Mouse (Mus musculus): ENCODE measurements around the gene Map2k4. TPM values are rescaled to one million over a fixed set of nuclear protein-coding genes. Genes with fewer than 3 reads are reported as not detected.
A peak's percentile ranks its signal among the peaks of the same experiment; 100 is the strongest.

The Map2k4 gene
- polyA plus RNA-seq, 1 experiment from 2014 or later = 85.2 TPM

DNA sequence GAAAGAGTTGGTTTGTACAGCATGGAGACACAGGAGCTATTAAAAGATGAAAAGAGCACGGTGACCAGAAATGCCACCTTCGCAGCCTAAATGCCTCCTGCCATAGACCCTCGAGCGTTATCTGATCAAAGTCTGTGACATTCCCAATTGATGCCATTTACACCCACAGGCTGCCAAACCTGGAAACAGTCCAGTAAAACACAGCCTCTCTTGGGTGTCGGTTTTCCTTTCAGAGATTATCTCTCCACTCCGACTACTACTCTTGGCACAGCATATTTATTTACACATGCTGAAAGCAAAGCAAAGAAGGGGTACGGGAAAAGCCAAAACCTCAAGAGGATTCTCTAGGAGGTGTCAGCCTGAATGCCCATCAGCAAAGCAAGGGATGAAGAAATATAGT lies 136.7 kb downstream of the Map2k4 start:
- H3K4me2 ChIP-seq (ENCODE audit: low read length) = no peak overlapping the region
- 65% methylated on average over 7 of the region's 7 CpGs for WGBS
- no peaks in the 10 kb centered on the region for H3K9me3 ChIP-seq (replicated peaks; ENCODE audit: control insufficient read depth, low read length)
- ATAC-seq (no peak), DNase-seq (ENCODE audit: low spot score) (peak; percentile 30)
- no peak overlapping the region for H3K9ac ChIP-seq (ENCODE audit: low read length)
- no peaks in the 10 kb centered on the region for H3K36me3 ChIP-seq (ENCODE audit: control insufficient read depth, insufficient read depth, low read length)
- no peaks in the 10 kb centered on the region for H3K27me3 ChIP-seq (replicated peaks; ENCODE audit: control insufficient read depth, insufficient read depth, low read length)
- H3K4me3 ChIP-seq (ENCODE audit: low read depth, low read length) = no peak overlapping the region
- no peak overlapping the region for H3K27ac ChIP-seq (ENCODE audit: low read depth, low read length)
- H3K4me1 ChIP-seq (ENCODE audit: control insufficient read depth, insufficient read depth, low read length) = no peaks in the 10 kb centered on the region

DNA sequence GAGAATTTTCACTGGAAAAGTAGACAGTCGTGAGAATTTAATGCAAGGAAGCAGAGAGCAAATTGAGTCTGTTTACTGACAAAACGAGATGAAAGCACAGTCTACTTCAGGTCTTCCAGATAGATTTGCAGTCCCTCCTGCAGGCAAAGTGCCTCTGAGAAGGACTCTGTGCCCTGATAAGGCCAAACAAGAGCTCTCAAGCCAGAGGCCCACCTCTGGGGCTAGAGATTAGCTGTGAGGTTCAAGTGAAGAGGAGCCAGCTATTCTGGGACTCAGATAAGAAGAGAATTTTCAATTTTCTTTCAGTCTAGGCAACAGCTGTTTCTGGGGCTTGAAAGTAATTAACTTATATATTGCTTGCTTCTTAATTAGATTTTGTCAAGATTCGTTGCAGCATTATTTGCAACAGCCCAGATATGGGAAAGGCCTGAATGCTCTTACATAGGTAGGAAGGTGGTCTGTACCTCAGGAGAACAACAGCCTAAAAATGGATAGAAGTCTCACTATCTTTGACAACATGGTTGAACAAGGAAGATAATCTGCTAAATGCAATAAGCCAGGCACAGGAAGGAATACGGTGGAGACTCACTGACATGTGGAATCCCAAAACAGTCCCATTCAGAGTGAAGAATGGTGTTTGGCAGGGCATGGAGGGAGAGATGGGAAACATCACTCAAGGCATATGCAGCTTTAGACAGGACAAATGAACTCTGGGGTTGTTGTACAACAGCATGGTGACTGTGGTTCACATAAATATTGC lies 138.0 kb downstream of the Map2k4 start:
- no peaks in the 10 kb centered on the region for H3K9me3 ChIP-seq (replicated peaks; ENCODE audit: control insufficient read depth, low read length)
- H3K4me2 ChIP-seq (ENCODE audit: low read length) = no peak overlapping the region
- ATAC-seq (no peak), DNase-seq (ENCODE audit: low spot score) (no peak)
- no peaks in the 10 kb centered on the region for H3K36me3 ChIP-seq (ENCODE audit: control insufficient read depth, insufficient read depth, low read length)
- no peak overlapping the region for H3K4me3 ChIP-seq (ENCODE audit: low read depth, low read length)
- 80% methylated on average over 4 of the region's 4 CpGs for WGBS
- H3K4me1 ChIP-seq (ENCODE audit: control insufficient read depth, insufficient read depth, low read length) = no peaks in the 10 kb centered on the region
- no peak overlapping the region for H3K27ac ChIP-seq (ENCODE audit: low read depth, low read length)
- no peaks in the 10 kb centered on the region for H3K27me3 ChIP-seq (replicated peaks; ENCODE audit: control insufficient read depth, insufficient read depth, low read length)
- no peak overlapping the region for H3K9ac ChIP-seq (ENCODE audit: low read length)

DNA sequence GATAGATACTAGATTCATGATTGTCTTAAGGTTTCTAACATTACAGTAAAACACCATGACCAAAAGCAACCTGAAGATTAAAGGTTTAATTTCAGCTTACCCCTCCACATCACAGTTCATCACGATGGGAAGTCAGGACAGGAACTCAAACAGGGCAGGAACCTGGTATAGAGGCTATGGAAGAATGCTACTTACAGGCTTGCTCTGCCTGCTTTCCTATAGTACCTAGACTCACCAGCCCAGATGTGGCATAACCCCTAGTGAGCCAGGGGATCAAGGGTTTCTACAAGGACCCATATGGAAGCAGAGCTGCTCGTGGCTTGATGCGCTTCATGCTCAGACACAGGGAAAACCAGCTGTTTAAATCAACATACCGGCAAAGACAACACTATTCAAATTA lies 138.6 kb downstream of the Map2k4 start:
- Histone ChIP-seq H3K36me3 (ENCODE audit: control insufficient read depth, insufficient read depth, low read length) (no peaks in the 10 kb centered on the region), H3K9me3 (replicated peaks; ENCODE audit: control insufficient read depth, low read length) (no peaks in the 10 kb centered on the region), H3K4me1 (ENCODE audit: control insufficient read depth, insufficient read depth, low read length) (no peaks in the 10 kb centered on the region), H3K4me3 (ENCODE audit: low read depth, low read length) (no peak overlapping the region), H3K27ac (ENCODE audit: low read depth, low read length) (no peak overlapping the region), H3K4me2 (ENCODE audit: low read length) (no peak overlapping the region), H3K9ac (ENCODE audit: low read length) (no peak overlapping the region), H3K27me3 (replicated peaks; ENCODE audit: control insufficient read depth, insufficient read depth, low read length) (no peaks in the 10 kb centered on the region)
- DNase-seq (ENCODE audit: low spot score) (no peak), ATAC-seq (no peak)
- 90% methylated on average over 4 of the region's 4 CpGs for WGBS

DNA sequence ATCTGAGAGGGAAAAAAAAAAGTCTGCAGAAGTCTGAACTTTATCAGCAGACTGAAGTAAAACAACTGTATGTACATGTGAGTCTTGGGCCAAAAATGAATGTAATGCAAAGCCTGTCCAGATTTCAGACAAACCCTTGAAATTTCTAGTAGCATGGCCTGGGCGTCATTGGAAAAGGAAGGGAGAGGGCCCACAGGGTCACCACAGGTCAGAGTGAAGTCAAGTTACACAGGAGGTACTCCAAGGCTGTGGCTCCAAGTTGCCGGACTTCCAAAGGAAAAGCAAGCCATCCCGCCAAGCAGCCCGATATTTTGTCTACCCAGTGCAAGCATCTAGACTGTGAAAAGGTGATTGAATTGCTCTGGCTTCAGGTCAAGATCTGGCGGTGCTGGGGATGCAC lies 141.8 kb downstream of the Map2k4 start:
- Histone ChIP-seq H3K9me3 (replicated peaks; ENCODE audit: control insufficient read depth, low read length) (no peaks in the 10 kb centered on the region), H3K4me1 (ENCODE audit: control insufficient read depth, insufficient read depth, low read length) (no peaks in the 10 kb centered on the region), H3K27me3 (replicated peaks; ENCODE audit: control insufficient read depth, insufficient read depth, low read length) (no peaks in the 10 kb centered on the region), H3K9ac (ENCODE audit: low read length) (no peak overlapping the region), H3K36me3 (ENCODE audit: control insufficient read depth, insufficient read depth, low read length) (no peaks in the 10 kb centered on the region), H3K4me2 (ENCODE audit: low read length) (no peak overlapping the region), H3K4me3 (ENCODE audit: low read depth, low read length) (no peak overlapping the region), H3K27ac (ENCODE audit: low read depth, low read length) (no peak overlapping the region)
- WGBS = 91% methylated on average over 5 of the region's 5 CpGs
- DNase-seq (ENCODE audit: low spot score) (no peak), ATAC-seq (no peak)

DNA sequence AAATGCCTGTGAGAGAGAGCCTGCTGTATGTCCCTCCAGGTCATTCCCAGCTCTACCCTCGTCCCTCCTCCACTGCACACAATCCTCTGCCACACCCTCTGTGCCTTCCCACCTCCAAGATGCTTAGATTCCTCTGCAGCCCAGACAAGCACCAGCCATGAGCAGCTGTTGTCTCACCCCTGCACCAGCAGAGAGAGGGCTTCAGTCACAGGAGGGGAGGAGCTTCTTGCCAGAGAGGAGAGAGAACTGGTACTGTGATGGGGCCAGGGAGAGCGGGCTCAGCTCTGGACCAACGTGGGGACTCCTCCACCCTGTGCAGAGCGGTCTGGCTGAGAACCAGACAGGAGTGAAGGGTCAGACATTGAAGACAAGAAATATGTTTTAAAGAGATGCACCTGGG lies 143.6 kb downstream of the Map2k4 start:
- Histone ChIP-seq H3K36me3 (ENCODE audit: control insufficient read depth, insufficient read depth, low read length) (no peaks in the 10 kb centered on the region), H3K9me3 (replicated peaks; ENCODE audit: control insufficient read depth, low read length) (no peaks in the 10 kb centered on the region), H3K27me3 (replicated peaks; ENCODE audit: control insufficient read depth, insufficient read depth, low read length) (no peaks in the 10 kb centered on the region), H3K4me1 (ENCODE audit: control insufficient read depth, insufficient read depth, low read length) (no peaks in the 10 kb centered on the region), H3K27ac (ENCODE audit: low read depth, low read length) (no peak overlapping the region), H3K9ac (ENCODE audit: low read length) (no peak overlapping the region), H3K4me3 (ENCODE audit: low read depth, low read length) (no peak overlapping the region), H3K4me2 (ENCODE audit: low read length) (no peak overlapping the region)
- ATAC-seq = no peak
- 65% methylated on average over 4 of the region's 4 CpGs for WGBS
- no peak for DNase-seq (ENCODE audit: low spot score)

DNA sequence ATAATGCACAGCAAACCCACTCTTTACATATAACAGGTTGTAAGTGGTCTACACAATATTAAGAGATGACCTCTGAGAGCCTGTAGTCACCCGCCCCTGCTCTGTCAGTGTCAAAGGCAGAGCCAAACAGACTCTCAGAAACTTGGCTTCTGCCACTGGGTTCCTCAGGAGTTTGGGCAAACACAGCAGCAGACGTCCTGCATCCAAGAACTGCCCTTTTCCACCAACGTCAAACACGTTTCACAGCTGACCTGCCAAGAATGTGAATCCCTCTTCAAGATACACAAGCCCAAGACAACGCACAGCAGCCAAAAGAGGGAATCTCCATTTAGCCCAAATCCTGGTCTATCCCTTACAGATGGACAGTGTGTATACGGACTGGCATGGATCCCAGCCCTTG lies 147.8 kb downstream of the Map2k4 start:
- Histone ChIP-seq H3K4me3 (ENCODE audit: low read depth, low read length) (no peak overlapping the region), H3K27ac (ENCODE audit: low read depth, low read length) (no peak overlapping the region), H3K4me1 (ENCODE audit: control insufficient read depth, insufficient read depth, low read length) (no peaks in the 10 kb centered on the region), H3K27me3 (replicated peaks; ENCODE audit: control insufficient read depth, insufficient read depth, low read length) (no peaks in the 10 kb centered on the region), H3K36me3 (ENCODE audit: control insufficient read depth, insufficient read depth, low read length) (no peaks in the 10 kb centered on the region), H3K9me3 (replicated peaks; ENCODE audit: control insufficient read depth, low read length) (no peaks in the 10 kb centered on the region), H3K9ac (ENCODE audit: low read length) (no peak overlapping the region), H3K4me2 (ENCODE audit: low read length) (no peak overlapping the region)
- ATAC-seq = no peak
- no peak for DNase-seq (ENCODE audit: low spot score)
- WGBS = 88% methylated on average over 6 of the region's 6 CpGs

MicroRNA genes within 50 kb of the gene (microRNA counts, 519-probe panel; counts per million panel counts)
- microRNA mmu-miR-744 = not detected

Small RNA genes within 50 kb of the gene (microRNA-seq; reads per million reads assigned to microRNA genes)
- gene Mir744 = 5,577 reads per million, percentile 93 among the genes with 10 or more reads in this experiment

Other genes starting within 250 kb of the Map2k4 start
- 22.3 and 22.7 TPM in 2 replicates for gene Zkscan6, start 18.9 kb upstream of the Map2k4 start, polyA plus RNA-seq (2014; fragmentation: Nextera tagmentation; extraction: Ambion mirVana)

All from forebrain, embryonic 14.5 days (tissue).